Mouse (Mus musculus) embryonic facial prominence, embryonic 15.5 days (tissue): ENCODE measurements around the gene Tnr. TPM values are rescaled to one million over a fixed set of nuclear protein-coding genes. Genes with fewer than 3 reads are reported as not detected.

Source experiments
- ATAC-seq: fragments of 200-750 bp; cut with Nextera tagmentation; 2 replicates; pipeline ENCODE4 v1.8.0; 2017; ENCODE audit warnings: low read depth, moderate TSS enrichment; ENCODE audit not compliant: insufficient number of reproducible peaks, low FRiP score, low TSS enrichment
- H3K27ac ChIP-seq: fragments of 300-500 bp; sonication (generic); replicated peaks from 2 replicates; pipeline ENCODE4 v1.5.1; 2015; ENCODE audit warnings: mild to moderate bottlenecking, inconsistent platforms
- H3K27me3 ChIP-seq: fragments of 300-500 bp; sonication (generic); 2 replicates; pipeline ENCODE4 v1.6.1; 2015; ENCODE audit warnings: inconsistent platforms
- H3K36me3 ChIP-seq: fragments of 300-500 bp; sonication (generic); 2 replicates; pipeline ENCODE4 v1.6.1; 2015; ENCODE audit warnings: mild to moderate bottlenecking, inconsistent platforms
- H3K4me1 ChIP-seq: fragments of 300-500 bp; sonication (generic); 2 replicates; pipeline ENCODE4 v1.6.1; 2015; ENCODE audit warnings: inconsistent platforms
- H3K4me2 ChIP-seq: fragments of 300-500 bp; sonication (generic); replicated peaks from 2 replicates; pipeline ENCODE4 v1.6.1; 2015; ENCODE audit warnings: mild to moderate bottlenecking, inconsistent platforms
- H3K4me3 ChIP-seq: fragments of 300-500 bp; sonication (generic); replicated peaks from 2 replicates; pipeline ENCODE4 v1.5.1; 2015; ENCODE audit warnings: mild to moderate bottlenecking, inconsistent platforms
- H3K9ac ChIP-seq: fragments of 300-500 bp; sonication (generic); 2 replicates; pipeline ENCODE4 v1.6.1; 2015; ENCODE audit warnings: inconsistent platforms
- H3K9me3 ChIP-seq: fragments of 300-500 bp; sonication (generic); replicated peaks from 2 replicates; pipeline ENCODE4 v1.6.1; 2016; ENCODE audit warnings: inconsistent platforms
- WGBS: fragments of 180-500 bp; shearing (Covaris S2); methylation state at CpG from one replicate; pipeline ENCODE4 v1.1.7; 2015; 5-methylcytosine and 5-hydroxymethylcytosine counted together
- polyA plus RNA-seq: library from polyadenylated mRNA; unstranded; fragments of >200 nt; fragmentation: Nextera tagmentation; extraction: Ambion mirVana; gene quantifications from 2 replicates; pipeline ENCODE4 v1.2.1, GENCODE M21; 2015

Tnr gene
- polyA plus RNA-seq, 1 experiment from 2014 or later: 0.23 TPM

- Histone ChIP-seq H3K4me2 (no peak overlapping the region), H3K27me3 (no peaks in the 10 kb centered on the region), H3K9me3 (no peaks in the 10 kb centered on the region), H3K4me3 (no peak overlapping the region), H3K9ac (no peak overlapping the region), H3K27ac (no peak overlapping the region), H3K36me3 (no peaks in the 10 kb centered on the region), H3K4me1 (no peaks in the 10 kb centered on the region)
- WGBS: 59% methylated on average over 4 of the region's 4 CpGs
- no peak for ATAC-seq
These were observed 207.3 kb downstream of the Tnr start for GRCm38 (mm10) chr1:159730826-159731225.

DNA sequence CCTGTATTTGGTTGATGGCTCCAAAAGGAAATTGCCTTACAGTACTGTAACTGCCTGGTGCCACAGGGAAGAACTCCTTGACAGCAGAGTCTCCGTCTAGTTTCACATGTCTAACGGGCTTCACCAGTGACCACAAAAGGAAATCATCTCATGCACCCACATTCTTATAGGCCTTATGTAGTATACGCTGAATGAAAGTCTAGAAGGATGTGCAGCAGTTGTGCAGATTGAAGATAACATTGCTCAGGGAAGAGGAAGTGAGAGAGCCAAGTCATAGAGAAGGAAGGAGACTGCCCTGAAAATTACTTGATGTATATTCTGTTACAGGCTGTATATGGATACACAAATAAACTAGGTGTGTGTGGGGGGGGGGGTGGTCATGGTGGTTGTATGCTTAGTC, 211.5 kb downstream of the Tnr start:
- no peak for ATAC-seq
- Histone ChIP-seq H3K27me3 (no peaks in the 10 kb centered on the region), H3K9me3 (no peaks in the 10 kb centered on the region), H3K27ac (no peak overlapping the region), H3K4me2 (no peak overlapping the region), H3K9ac (no peak overlapping the region), H3K4me1 (no peaks in the 10 kb centered on the region), H3K36me3 (no peaks in the 10 kb centered on the region), H3K4me3 (no peak overlapping the region)
- WGBS: 70% methylated on average over 3 of the region's 3 CpGs

- no peak overlapping the region for H3K4me2 ChIP-seq
- H3K27ac ChIP-seq: no peak overlapping the region
- WGBS: 21% methylated on average over 3 of the region's 3 CpGs
- no peak overlapping the region for H3K9ac ChIP-seq
- no peak for ATAC-seq
- no peaks in the 10 kb centered on the region for H3K36me3 ChIP-seq
- no peaks in the 10 kb centered on the region for H3K4me1 ChIP-seq
- H3K27me3 ChIP-seq: no peaks in the 10 kb centered on the region
- no peaks in the 10 kb centered on the region for H3K9me3 ChIP-seq
- no peak overlapping the region for H3K4me3 ChIP-seq
These were observed 215.9 kb downstream of the Tnr start for GRCm38 (mm10) chr1:159739478-159739877.

DNA sequence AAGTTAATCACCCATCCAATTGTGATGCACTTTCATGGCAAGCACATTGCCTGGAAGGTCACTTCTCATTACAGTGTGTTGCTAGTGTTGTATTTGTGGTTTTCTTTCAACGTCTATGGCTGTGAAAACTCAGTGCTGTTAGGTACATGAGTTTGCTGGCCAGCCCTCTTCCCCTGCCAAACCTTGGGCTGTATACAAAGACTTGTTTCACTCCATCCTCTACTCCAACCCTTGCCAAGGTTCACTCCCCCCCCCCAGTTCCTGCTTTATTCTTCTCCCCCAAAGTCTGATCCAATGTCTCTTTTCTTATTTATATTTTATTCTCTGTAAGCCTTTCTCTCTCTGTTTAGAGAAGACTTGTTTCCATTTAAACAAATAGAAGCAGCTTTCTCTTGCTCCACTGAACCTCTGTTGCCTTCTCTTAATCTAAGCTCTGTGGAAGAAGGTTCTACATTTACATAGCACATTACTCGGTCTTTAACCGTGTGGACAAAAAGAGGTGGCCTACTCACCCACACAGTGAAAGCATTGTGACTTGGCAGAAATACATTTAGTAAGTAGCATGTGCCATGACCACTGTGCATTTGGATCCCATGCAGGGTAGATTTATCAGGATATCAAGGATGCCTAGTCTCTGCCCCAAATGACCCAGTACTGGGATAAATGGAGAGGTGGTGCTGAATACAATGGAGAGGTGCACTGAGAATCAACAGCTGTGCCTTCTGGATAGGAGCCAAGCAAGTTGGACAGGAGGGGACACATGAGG, 217.9 kb downstream of the Tnr start:
- no peaks in the 10 kb centered on the region for H3K4me1 ChIP-seq
- no peak for ATAC-seq
- no peaks in the 10 kb centered on the region for H3K9me3 ChIP-seq
- H3K4me3 ChIP-seq: no peak overlapping the region
- no peaks in the 10 kb centered on the region for H3K36me3 ChIP-seq
- H3K27ac ChIP-seq: no peak overlapping the region
- no peaks in the 10 kb centered on the region for H3K27me3 ChIP-seq
- no peak overlapping the region for H3K9ac ChIP-seq
- WGBS: 54% methylated on average over 3 of the region's 3 CpGs
- no peak overlapping the region for H3K4me2 ChIP-seq

DNA sequence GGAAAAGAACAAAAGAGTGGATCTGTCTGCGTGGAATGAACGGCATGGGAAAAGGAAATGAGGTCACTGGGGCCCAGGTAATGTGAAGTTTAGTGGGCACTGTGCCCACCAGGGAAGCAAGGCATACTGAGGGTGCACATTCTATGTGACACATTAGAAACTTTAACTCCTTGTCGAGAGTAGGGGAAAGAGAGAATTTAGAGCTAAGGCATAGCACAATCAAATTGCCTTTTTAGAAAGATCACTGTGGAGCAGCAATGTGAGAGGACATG, 218.4 kb downstream of the Tnr start:
- Histone ChIP-seq H3K4me3 (no peak overlapping the region), H3K27ac (no peak overlapping the region), H3K27me3 (no peaks in the 10 kb centered on the region), H3K9ac (no peak overlapping the region), H3K4me2 (no peak overlapping the region), H3K4me1 (no peaks in the 10 kb centered on the region), H3K36me3 (no peaks in the 10 kb centered on the region), H3K9me3 (no peaks in the 10 kb centered on the region)
- 58% methylated on average over 3 of the region's 3 CpGs for WGBS
- no peak for ATAC-seq

- WGBS: 81% methylated on average over 2 of the region's 2 CpGs
These were observed 220.2 kb downstream of the Tnr start for GRCm38 (mm10) chr1:159743744-159744253.

DNA sequence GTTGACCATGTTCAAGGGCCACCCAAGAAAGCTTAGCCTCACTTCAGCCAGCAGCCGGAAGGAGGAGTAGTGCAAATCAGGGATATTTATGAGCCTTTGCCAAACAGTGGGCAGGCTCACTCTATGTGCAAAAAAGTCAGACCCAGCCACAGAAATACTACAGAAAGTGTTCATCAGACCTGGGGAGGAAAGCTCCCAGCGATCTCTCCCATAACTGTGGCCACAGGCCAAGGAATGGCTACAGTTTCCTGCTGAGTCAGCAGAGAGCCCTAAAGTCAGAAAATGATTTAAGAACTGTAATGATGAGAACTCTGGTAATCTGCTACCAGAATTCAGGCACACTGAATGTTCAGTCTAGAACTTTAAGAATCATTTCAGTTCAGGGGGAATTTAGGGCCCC, 221.7 kb downstream of the Tnr start:
- 74% methylated on average over 2 of the region's 2 CpGs for WGBS
- H3K27me3 ChIP-seq: no peaks in the 10 kb centered on the region

More at GRCm38 (mm10) chr1:159743744-159744253, 220.2 kb downstream of the Tnr start:
- Histone ChIP-seq H3K4me3 (no peak overlapping the region), H3K9me3 (no peaks in the 10 kb centered on the region), H3K36me3 (no peaks in the 10 kb centered on the region), H3K4me1 (no peaks in the 10 kb centered on the region), H3K4me2 (no peak overlapping the region), H3K27me3 (no peaks in the 10 kb centered on the region), H3K27ac (no peak overlapping the region), H3K9ac (no peak overlapping the region)
- no peak for ATAC-seq

DNA sequence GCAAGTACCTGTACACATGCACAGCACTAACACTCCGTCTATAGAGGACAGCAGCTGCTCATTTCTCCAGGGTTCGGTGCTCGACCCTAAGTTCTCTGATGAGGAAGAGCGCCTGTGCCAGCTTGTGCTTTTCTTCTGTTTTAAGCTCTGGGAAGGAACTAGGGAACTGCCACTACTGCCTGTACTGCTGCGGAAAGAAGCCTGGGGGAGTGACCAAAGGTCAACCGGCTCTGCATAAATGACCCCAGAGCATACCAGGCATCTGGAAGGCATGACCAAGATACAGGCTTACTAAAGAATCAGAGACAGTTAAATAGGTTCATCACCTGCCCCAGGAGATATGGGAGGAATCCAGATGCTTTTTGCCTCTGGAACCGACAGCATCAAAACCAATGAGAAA, 224.4 kb downstream of the Tnr start:
- Histone ChIP-seq H3K27me3 (no peaks in the 10 kb centered on the region), H3K9me3 (no peaks in the 10 kb centered on the region), H3K4me1 (no peaks in the 10 kb centered on the region), H3K4me3 (no peak overlapping the region), H3K36me3 (no peaks in the 10 kb centered on the region), H3K27ac (no peak overlapping the region), H3K4me2 (no peak overlapping the region), H3K9ac (no peak overlapping the region)
- WGBS: 33% methylated on average over 7 of the region's 7 CpGs
- no peak for ATAC-seq

More for the DNA sequence above, 221.7 kb downstream of the Tnr start:
- H3K4me3 ChIP-seq: no peak overlapping the region
- no peaks in the 10 kb centered on the region for H3K4me1 ChIP-seq
- no peak overlapping the region for H3K9ac ChIP-seq
- no peak overlapping the region for H3K4me2 ChIP-seq
- H3K9me3 ChIP-seq: no peaks in the 10 kb centered on the region
- no peak for ATAC-seq
- no peak overlapping the region for H3K27ac ChIP-seq
- H3K36me3 ChIP-seq: no peaks in the 10 kb centered on the region

DNA sequence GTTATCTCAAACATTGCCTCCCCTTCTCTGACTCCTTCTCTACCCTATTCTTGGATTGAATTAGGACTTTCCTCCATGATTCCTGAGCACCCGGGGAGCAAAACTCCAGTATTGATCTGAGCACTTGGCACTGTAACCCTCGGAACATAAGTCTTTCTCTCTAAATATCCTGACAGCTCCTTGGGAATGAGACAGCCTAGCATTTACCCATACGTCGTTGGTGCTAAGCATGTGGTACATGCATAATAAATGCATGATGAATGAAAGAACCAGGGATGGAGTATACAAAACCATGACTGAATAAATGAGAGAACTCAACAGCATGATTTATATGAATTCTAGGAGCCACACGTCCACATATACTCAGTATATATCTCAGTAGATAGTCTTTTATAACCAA, 226.8 kb downstream of the Tnr start:
- Histone ChIP-seq H3K9me3 (no peaks in the 10 kb centered on the region), H3K36me3 (no peaks in the 10 kb centered on the region), H3K27ac (no peak overlapping the region), H3K27me3 (no peaks in the 10 kb centered on the region), H3K4me2 (no peak overlapping the region), H3K4me1 (no peaks in the 10 kb centered on the region), H3K4me3 (no peak overlapping the region), H3K9ac (no peak overlapping the region)
- ATAC-seq: no peak
- 70% methylated on average over 5 of the region's 5 CpGs for WGBS

- 28% methylated on average over 6 of the region's 6 CpGs for WGBS
These were observed 227.3 kb downstream of the Tnr start for GRCm38 (mm10) chr1:159750876-159751275.

GRCm38 (mm10) chr1:159760970-159761369, 237.4 kb downstream of the Tnr start:
- peak; percentile 57; the same call in 1 of the 2 replicates for ATAC-seq
- Histone ChIP-seq H3K36me3 (no peaks in the 10 kb centered on the region), H3K27me3 (no peaks in the 10 kb centered on the region), H3K4me3 (no peak overlapping the region), H3K9ac (no peak overlapping the region), H3K9me3 (no peaks in the 10 kb centered on the region), H3K4me1 (peaks cover 9% of the 10 kb centered on the region), H3K4me2 (no peak overlapping the region), H3K27ac (no peak overlapping the region)

More at GRCm38 (mm10) chr1:159750876-159751275, 227.3 kb downstream of the Tnr start:
- Histone ChIP-seq H3K36me3 (no peaks in the 10 kb centered on the region), H3K27ac (no peak overlapping the region), H3K9ac (no peak overlapping the region), H3K4me2 (no peak overlapping the region), H3K9me3 (no peaks in the 10 kb centered on the region), H3K4me3 (no peak overlapping the region), H3K27me3 (no peaks in the 10 kb centered on the region), H3K4me1 (no peaks in the 10 kb centered on the region)
- ATAC-seq: no peak

- ATAC-seq: no peak
- WGBS: 31% methylated on average over 2 of the region's 2 CpGs
- no peak overlapping the region for H3K4me3 ChIP-seq
- no peaks in the 10 kb centered on the region for H3K9me3 ChIP-seq
- H3K36me3 ChIP-seq: no peaks in the 10 kb centered on the region
- no peak overlapping the region for H3K4me2 ChIP-seq
- no peak overlapping the region for H3K9ac ChIP-seq
- H3K27ac ChIP-seq: no peak overlapping the region
- peaks cover 13% of the 10 kb centered on the region for H3K4me1 ChIP-seq
- H3K27me3 ChIP-seq: no peaks in the 10 kb centered on the region
These were observed 240.3 kb downstream of the Tnr start for GRCm38 (mm10) chr1:159763901-159764300.
